In genomic region chr10:94442725-94443124, GRCm38 (mm10) we compare ENCODE assay signal across 20 mouse cellular contexts.
DNase-seq lines count a peak whose midpoint lies in the region; ATAC-seq and TF ChIP-seq lines count a peak whose summit lies in the region.
"Had no signal": no experiment of that assay in that cellular context is flagged by ENCODE, and none has a peak within 500 bp of the region (broad histone marks: within the 10 kb centered on the region; RNA-seq: fewer than 3 reads in every experiment).

No protein-coding gene starts in this region.

- no peaks in the 10 kb centered on the region for H3K36me3 ChIP-seq in hindbrain, embryonic 13.5 days
- H3K36me3 ChIP-seq in hindbrain, embryonic 10.5 days = no peaks in the 10 kb centered on the region
- H3K36me3 ChIP-seq: embryonic facial prominence, embryonic 10.5 days; heart, embryonic 10.5 days; intestine, embryonic 15.5 days; liver, embryonic 12.5 days; midbrain, embryonic 12.5 days had no signal

- H3K9ac ChIP-seq in hindbrain, embryonic 13.5 days = no peak overlapping the region
- H3K9ac ChIP-seq: intestine, embryonic 15.5 days; liver, embryonic 12.5 days; lung, embryonic 14.5 days; midbrain, embryonic 12.5 days had no signal

- H3K27me3 ChIP-seq in hindbrain, embryonic 13.5 days = no peaks in the 10 kb centered on the region
- no peaks in the 10 kb centered on the region; the same call in 1 of the 2 replicates for H3K27me3 ChIP-seq in hindbrain, embryonic 10.5 days (ENCODE audit: insufficient read depth, poor library complexity, severe bottlenecking)
- H3K27me3 ChIP-seq: intestine, embryonic 15.5 days; midbrain, embryonic 12.5 days had no signal

- no peak overlapping the region for H3K4me2 ChIP-seq in hindbrain, embryonic 13.5 days
- H3K4me2 ChIP-seq: intestine, embryonic 15.5 days; liver, embryonic 12.5 days; lung, embryonic 14.5 days; midbrain, embryonic 12.5 days had no signal

- no peak overlapping the region for H3K4me3 ChIP-seq in hindbrain, embryonic 13.5 days
- no peak overlapping the region for H3K4me3 ChIP-seq in hindbrain, embryonic 10.5 days
- peak overlapping the region; percentile 18; the same call in 1 of the 2 replicates for H3K4me3 ChIP-seq in layer of hippocampus, adult 2 months
- H3K4me3 ChIP-seq: embryonic facial prominence, embryonic 10.5 days; heart, embryonic 10.5 days; intestine, embryonic 15.5 days; liver, embryonic 12.5 days; midbrain, embryonic 12.5 days had no signal

- intact Hi-C loops in left cerebral cortex, postnatal 25 days (cut with DNase I) = no loop called here
- intact Hi-C loops in left cerebral cortex, postnatal 36 days (cut with DNase I) = loop anchor here (5.0 kb wide), 1 partner anchor 40 kb away; no protein-coding TSS in a partner anchor

- no peak for DNase-seq in hindbrain, embryonic 10.5 days (ENCODE audit: low spot score)
- DNase-seq in left cerebral cortex, postnatal 25 days (ENCODE audit: low spot score in 2 of 2) = peak; percentile 22 to 28
- no peak for DNase-seq in left cerebral cortex, postnatal 36 days (ENCODE audit: low spot score in 2 of 2)
- DNase-seq in brain, adult 2 months (ENCODE audit: low read depth, low spot score) = peak; percentile 40
- peak in 1 of 2 experiments; percentile 80 for DNase-seq in layer of hippocampus, adult 2 months (ENCODE audit: low spot score in 2 of 2)
- no peak for DNase-seq in frontal cortex, postnatal 10 days (ENCODE audit: low spot score in 2 of 2)
- no peak for DNase-seq in heart, postnatal 4 days
- DNase-seq: adrenal gland, adult 8-10 months; cerebellum, adult 18-20 months; cerebellum, postnatal 36 days; gastrocnemius, postnatal 36 days; heart, postnatal 14 days; lung, embryonic 14.5 days; lung, postnatal 4 days had no signal

- TF ChIP-seq CTCF in layer of hippocampus, adult 2 months (conservative IDR thresholded peaks at IDR 0.05) = no peak

- 44% methylated on average over 7 of the region's 7 CpGs for WGBS in hindbrain, embryonic 13.5 days
- WGBS in hindbrain, embryonic 10.5 days = 80% methylated on average over 7 of the region's 7 CpGs

- H3K9me3 ChIP-seq in hindbrain, embryonic 13.5 days = no peaks in the 10 kb centered on the region
- no peaks in the 10 kb centered on the region for H3K9me3 ChIP-seq in hindbrain, embryonic 10.5 days
- H3K9me3 ChIP-seq: embryonic facial prominence, embryonic 10.5 days; heart, embryonic 10.5 days; intestine, embryonic 15.5 days; liver, embryonic 12.5 days; midbrain, embryonic 12.5 days had no signal

- 0 out of 2 replicates have a peak, but pooled peaks have one; percentile 69 for ATAC-seq in hindbrain, embryonic 13.5 days (ENCODE audit: low FRiP score)
- ATAC-seq: intestine, embryonic 15.5 days; liver, embryonic 12.5 days had no signal

- H3K4me1 ChIP-seq in hindbrain, embryonic 13.5 days (replicated peaks) = peaks cover 16% of the 10 kb centered on the region
- H3K4me1 ChIP-seq in hindbrain, embryonic 10.5 days (replicated peaks) = 0 out of 2 replicates have a peak, but pooled peaks cover 5% of the 10 kb centered on the region
- H3K4me1 ChIP-seq: heart, embryonic 10.5 days; intestine, embryonic 15.5 days; liver, embryonic 12.5 days; midbrain, embryonic 12.5 days had no signal

- 0 out of 2 replicates have a peak overlapping the region, but pooled peaks have one; percentile 9 for H3K27ac ChIP-seq in hindbrain, embryonic 13.5 days
- H3K27ac ChIP-seq in hindbrain, embryonic 10.5 days = no peak overlapping the region
- no peak overlapping the region for H3K27ac ChIP-seq in layer of hippocampus, adult 2 months
- H3K27ac ChIP-seq: embryonic facial prominence, embryonic 10.5 days; heart, embryonic 10.5 days; intestine, embryonic 15.5 days; liver, embryonic 12.5 days; midbrain, embryonic 12.5 days had no signal

Comparison
In these comparisons a context has a peak if more than half of its experiments do, and no peak if none do; other contexts are left out.
1. DNase-seq: peak in left cerebral cortex, postnatal 25 days (2 of 2) and brain, adult 2 months (single experiment); none in hindbrain, embryonic 10.5 days (single experiment), left cerebral cortex, postnatal 36 days (0 of 2), frontal cortex, postnatal 10 days (0 of 2) and heart, postnatal 4 days (single experiment).